Mouse (Mus musculus) thymus, adult 2 months (tissue): ENCODE data around the gene Luc7l.

Source experiments
- CTCF ChIP-seq: fragments of 200-500 bp; IDR thresholded peaks from 2 replicates; pipeline ENCODE4 v1.5.1; 2012; ENCODE audit warnings: mild to moderate bottlenecking, control low read depth, low read length, moderate library complexity, borderline replicate concordance; ENCODE audit not compliant: control insufficient read depth, poor library complexity, insufficient read depth; ENCODE audit errors: extremely low read depth
- POLR2A ChIP-seq: fragments of 200-500 bp; IDR thresholded peaks from 2 replicates; pipeline ENCODE4 v1.6.1; 2012; ENCODE audit warnings: mild to moderate bottlenecking, low read length, control low read depth, moderate library complexity; ENCODE audit not compliant: control insufficient read depth, poor library complexity, insufficient read depth; ENCODE audit errors: extremely low read depth

- TF ChIP-seq CTCF (no peak), POLR2A (no peak)
Observed at GRCm38 (mm10) chr17:26315474-26315873, 62.8 kb downstream of the Luc7l start.
